Mouse (Mus musculus) embryo, embryonic 11 days (tissue): ENCODE measurements at regions not wholly inside any gene's neighbourhood (a gene's known extent, or its start where the extent isn't known, plus 50 kb on each side); places are given as distances from the start of the nearest gene placed in this dataset.
"Not testable (repeated sequence)": the region's sequence is repeated elsewhere in the genome, so short reads cannot be mapped to it uniquely, and the experiment has no call there.

ENCODE experiments used
- DNase-seq: peaks from one replicate; pipeline ENCODE4 v3.0.0-alpha.2; 2015

- no peak for DNase-seq
Observed at GRCm38 (mm10) chr13:5920422-5920821, 59.1 kb downstream of the Klf6 start.

- DNase-seq = no peak
Observed at GRCm38 (mm10) chr13:5931433-5931832, 70.2 kb downstream of the Klf6 start.

GRCm38 (mm10) chr13:5937436-5937835 lies 76.2 kb downstream of the Klf6 start:
- no peak for DNase-seq

- no peak for DNase-seq
Observed at GRCm38 (mm10) chr13:5937970-5938369, 76.7 kb downstream of the Klf6 start.

GRCm38 (mm10) chr13:5939368-5939767 lies 78.1 kb downstream of the Klf6 start:
- DNase-seq = no peak

GRCm38 (mm10) chr13:5952863-5953262 lies 91.6 kb downstream of the Klf6 start:
- DNase-seq = no peak

GRCm38 (mm10) chr13:5955121-5955520 lies 93.8 kb downstream of the Klf6 start:
- not testable (repeated sequence) for DNase-seq

GRCm38 (mm10) chr13:5956145-5956544 lies 94.9 kb downstream of the Klf6 start:
- no peak for DNase-seq

- no peak for DNase-seq
Observed at GRCm38 (mm10) chr13:5962947-5963346, 101.7 kb downstream of the Klf6 start.

- DNase-seq = no peak
Observed at GRCm38 (mm10) chr13:5964626-5965025, 103.3 kb downstream of the Klf6 start.

- DNase-seq = no peak
Observed at GRCm38 (mm10) chr13:5978615-5979014, 117.3 kb downstream of the Klf6 start.

- DNase-seq = no peak
Observed at GRCm38 (mm10) chr13:5987491-5987890, 126.2 kb downstream of the Klf6 start.

- DNase-seq = no peak
Observed at GRCm38 (mm10) chr13:5988407-5988806, 127.1 kb downstream of the Klf6 start.

- no peak for DNase-seq
Observed at GRCm38 (mm10) chr13:6000559-6001217, 139.4 kb downstream of the Klf6 start.

- no peak for DNase-seq
Observed at GRCm38 (mm10) chr13:6001218-6001564, 139.9 kb downstream of the Klf6 start.

GRCm38 (mm10) chr13:6005901-6006300 lies 144.6 kb downstream of the Klf6 start:
- no peak for DNase-seq

- DNase-seq = no peak
Observed at GRCm38 (mm10) chr13:6009671-6010070, 148.4 kb downstream of the Klf6 start.

GRCm38 (mm10) chr13:6027207-6027606 lies 165.9 kb downstream of the Klf6 start:
- no peak for DNase-seq

GRCm38 (mm10) chr13:6028878-6029277 lies 167.6 kb downstream of the Klf6 start:
- no peak for DNase-seq

- DNase-seq = peak; percentile 70
Observed at GRCm38 (mm10) chr13:6029461-6029860, 168.2 kb downstream of the Klf6 start.

- DNase-seq = peak; percentile 66
Observed at GRCm38 (mm10) chr13:6030128-6030527, 168.8 kb downstream of the Klf6 start.

- DNase-seq = no peak
Observed at GRCm38 (mm10) chr13:6040132-6040531, 178.8 kb downstream of the Klf6 start.

GRCm38 (mm10) chr13:6040663-6041062 lies 179.4 kb downstream of the Klf6 start:
- no peak for DNase-seq

- no peak for DNase-seq
Observed at GRCm38 (mm10) chr13:6042495-6042894, 181.2 kb downstream of the Klf6 start.

- DNase-seq = peak; percentile 82
Observed at GRCm38 (mm10) chr13:6059515-6060228, 198.4 kb downstream of the Klf6 start.
